Mouse (Mus musculus): ENCODE data around the gene Akap8l. TPM values are rescaled to one million over a fixed set of nuclear protein-coding genes. Genes with fewer than 3 reads are reported as not detected.
A peak's percentile ranks its signal among the peaks of the same experiment; 100 is the strongest.

Akap8l gene
- polyA plus RNA-seq, 1 experiment from 2014 or later: 145 TPM

DNA sequence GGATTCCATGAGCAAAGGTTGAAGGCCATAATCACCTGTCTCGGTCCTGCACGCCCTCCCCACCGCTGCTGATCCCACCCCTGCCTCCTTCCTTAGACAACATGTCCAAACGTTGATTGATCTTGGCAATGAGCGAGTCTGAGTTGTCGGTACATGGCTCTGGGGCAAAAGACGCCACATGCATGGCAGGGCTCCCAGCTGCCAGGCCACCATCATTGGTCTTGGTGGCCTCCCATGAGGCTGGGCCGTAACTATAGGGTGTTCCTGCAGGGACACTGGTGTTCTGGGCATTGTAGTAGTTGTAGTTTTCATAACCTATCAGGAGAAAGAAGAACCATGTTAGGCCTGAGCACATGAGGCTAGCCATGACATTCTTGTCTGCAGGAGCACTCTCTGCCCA lies 33.4 kb downstream of the Akap8l start:
- Histone ChIP-seq H3K4me2 (ENCODE audit: low read length) (no peak overlapping the region), H3K36me3 (ENCODE audit: control insufficient read depth, insufficient read depth, low read length) (peaks cover 36% of the 10 kb centered on the region), H3K9ac (ENCODE audit: low read depth, low read length) (no peak overlapping the region), H3K9me3 (ENCODE audit: control insufficient read depth, low read length) (no peaks in the 10 kb centered on the region), H3K4me1 (ENCODE audit: control insufficient read depth, insufficient read depth, low read depth, low read length) (peaks cover 9% of the 10 kb centered on the region), H3K27ac (ENCODE audit: low read depth, low read length) (no peak overlapping the region), H3K27me3 (replicated peaks; ENCODE audit: control insufficient read depth, insufficient read depth, low read length) (no peaks in the 10 kb centered on the region), H3K4me3 (ENCODE audit: low read length) (no peak overlapping the region)
- 93% methylated on average over 8 of the region's 8 CpGs for WGBS
- no peak for ATAC-seq

DNA sequence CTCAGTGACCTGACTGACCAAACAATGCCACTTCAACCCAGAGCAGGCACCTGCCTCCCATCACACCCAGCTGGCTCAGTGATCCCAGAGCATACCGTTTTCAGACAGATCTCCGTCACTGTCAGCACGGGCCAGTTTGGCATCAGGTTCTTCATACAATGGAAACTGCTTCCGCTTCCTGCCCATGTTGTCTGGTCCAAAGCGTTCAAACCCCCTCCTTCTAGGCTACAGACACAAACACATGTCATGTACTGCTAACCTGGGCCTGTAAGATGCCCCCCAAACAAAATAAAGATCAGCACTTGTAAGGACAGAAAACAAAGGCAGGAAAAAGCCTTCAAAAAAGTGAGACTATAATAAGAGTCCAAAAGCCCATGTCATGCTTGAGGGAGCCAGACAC lies 34.8 kb downstream of the Akap8l start:
- ATAC-seq: no peak
- no peak overlapping the region for H3K27ac ChIP-seq (ENCODE audit: low read depth, low read length)
- H3K36me3 ChIP-seq (ENCODE audit: control insufficient read depth, insufficient read depth, low read length): peaks cover 46% of the 10 kb centered on the region
- WGBS: 95% methylated on average over 5 of the region's 5 CpGs
- H3K9me3 ChIP-seq (ENCODE audit: control insufficient read depth, low read length): no peaks in the 10 kb centered on the region
- H3K4me1 ChIP-seq (ENCODE audit: control insufficient read depth, insufficient read depth, low read depth, low read length): peaks cover 6% of the 10 kb centered on the region
- no peak overlapping the region for H3K4me3 ChIP-seq (ENCODE audit: low read length)
- H3K9ac ChIP-seq (ENCODE audit: low read depth, low read length): no peak overlapping the region
- H3K27me3 ChIP-seq (replicated peaks; ENCODE audit: control insufficient read depth, insufficient read depth, low read length): no peaks in the 10 kb centered on the region
- H3K4me2 ChIP-seq (ENCODE audit: low read length): no peak overlapping the region

GRCm38 (mm10) chr17:32313892-32314291 lies 36.5 kb downstream of the Akap8l start:
- 88% methylated on average over 5 of the region's 5 CpGs for WGBS
- Histone ChIP-seq H3K4me1 (ENCODE audit: control insufficient read depth, insufficient read depth, low read depth, low read length) (peaks cover under 1% of the 10 kb centered on the region; the same call in 1 of the 2 replicates), H3K27me3 (replicated peaks; ENCODE audit: control insufficient read depth, insufficient read depth, low read length) (no peaks in the 10 kb centered on the region), H3K4me2 (ENCODE audit: low read length) (no peak overlapping the region), H3K4me3 (ENCODE audit: low read length) (no peak overlapping the region), H3K9me3 (ENCODE audit: control insufficient read depth, low read length) (no peaks in the 10 kb centered on the region), H3K9ac (ENCODE audit: low read depth, low read length) (no peak overlapping the region), H3K36me3 (ENCODE audit: control insufficient read depth, insufficient read depth, low read length) (peaks cover 62% of the 10 kb centered on the region), H3K27ac (ENCODE audit: low read depth, low read length) (no peak overlapping the region)
- ATAC-seq: no peak

- Histone ChIP-seq H3K36me3 (ENCODE audit: control insufficient read depth, insufficient read depth, low read length) (peaks cover 71% of the 10 kb centered on the region), H3K9me3 (ENCODE audit: control insufficient read depth, low read length) (no peaks in the 10 kb centered on the region), H3K4me1 (ENCODE audit: control insufficient read depth, insufficient read depth, low read depth, low read length) (no peaks in the 10 kb centered on the region), H3K9ac (ENCODE audit: low read depth, low read length) (no peak overlapping the region), H3K4me3 (ENCODE audit: low read length) (no peak overlapping the region), H3K27me3 (replicated peaks; ENCODE audit: control insufficient read depth, insufficient read depth, low read length) (no peaks in the 10 kb centered on the region), H3K4me2 (ENCODE audit: low read length) (no peak overlapping the region), H3K27ac (ENCODE audit: low read depth, low read length) (no peak overlapping the region)
- WGBS: 93% methylated on average over 8 of the region's 8 CpGs
- ATAC-seq: no peak
Measured at GRCm38 (mm10) chr17:32312801-32313200, 37.6 kb downstream of the Akap8l start.

DNA sequence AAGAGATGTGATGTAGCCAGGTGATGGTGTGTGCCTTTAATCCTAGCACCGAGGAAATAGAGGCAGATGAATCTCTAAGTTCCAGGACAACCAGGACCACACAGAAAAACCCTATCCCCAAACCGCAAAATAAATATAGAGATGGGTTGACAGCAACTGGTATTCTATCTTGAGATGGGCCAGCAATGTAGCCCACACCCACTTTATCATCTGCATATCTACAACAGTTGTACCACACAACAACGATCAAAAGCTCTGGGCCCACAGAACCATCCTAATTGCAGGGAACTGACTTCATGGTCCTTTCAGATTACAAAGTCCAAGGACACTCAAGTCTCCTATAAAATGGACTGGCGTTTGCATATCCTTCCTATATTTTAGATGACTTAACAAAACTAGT lies 42.4 kb downstream of the Akap8l start:
- Histone ChIP-seq H3K27ac (ENCODE audit: low read depth, low read length) (no peak overlapping the region), H3K9ac (ENCODE audit: low read depth, low read length) (no peak overlapping the region), H3K9me3 (ENCODE audit: control insufficient read depth, low read length) (no peaks in the 10 kb centered on the region), H3K27me3 (replicated peaks; ENCODE audit: control insufficient read depth, insufficient read depth, low read length) (no peaks in the 10 kb centered on the region), H3K4me3 (ENCODE audit: low read length) (no peak overlapping the region), H3K4me2 (ENCODE audit: low read length) (no peak overlapping the region), H3K4me1 (ENCODE audit: control insufficient read depth, insufficient read depth, low read depth, low read length) (no peaks in the 10 kb centered on the region), H3K36me3 (ENCODE audit: control insufficient read depth, insufficient read depth, low read length) (peaks cover 72% of the 10 kb centered on the region)
- WGBS: 94% methylated on average over 4 of the region's 4 CpGs
- no peak for ATAC-seq

DNA sequence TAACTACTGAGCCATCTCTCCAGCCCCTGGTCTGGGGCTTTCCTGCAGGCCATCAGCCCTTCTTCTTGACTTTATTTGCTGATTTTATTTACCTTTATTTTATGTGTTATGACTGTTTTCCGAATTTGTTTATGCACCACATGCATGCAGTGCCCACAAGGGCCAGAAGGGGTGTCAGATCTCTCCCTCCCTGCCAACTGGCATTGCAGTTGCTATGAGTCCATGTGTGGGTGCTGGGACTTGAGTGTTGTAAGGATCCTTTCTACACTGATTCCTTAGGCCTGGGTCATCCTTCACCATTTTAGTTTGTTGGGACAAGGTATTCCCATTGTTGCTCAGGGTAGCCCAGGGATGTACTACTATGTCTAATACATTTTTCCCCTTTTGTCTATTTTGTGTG lies 52.3 kb downstream of the Akap8l start:
- Histone ChIP-seq H3K36me3 (ENCODE audit: control insufficient read depth, insufficient read depth, low read length) (no peaks in the 10 kb centered on the region), H3K4me3 (ENCODE audit: low read length) (no peak overlapping the region), H3K4me2 (ENCODE audit: low read length) (no peak overlapping the region), H3K9me3 (ENCODE audit: control insufficient read depth, low read length) (no peaks in the 10 kb centered on the region), H3K27ac (ENCODE audit: low read depth, low read length) (no peak overlapping the region), H3K9ac (ENCODE audit: low read depth, low read length) (no peak overlapping the region), H3K27me3 (replicated peaks; ENCODE audit: control insufficient read depth, insufficient read depth, low read length) (no peaks in the 10 kb centered on the region), H3K4me1 (ENCODE audit: control insufficient read depth, insufficient read depth, low read depth, low read length) (no peaks in the 10 kb centered on the region)
- 86% methylated on average over 1 of the region's 1 CpGs for WGBS
- no peak for ATAC-seq

DNA sequence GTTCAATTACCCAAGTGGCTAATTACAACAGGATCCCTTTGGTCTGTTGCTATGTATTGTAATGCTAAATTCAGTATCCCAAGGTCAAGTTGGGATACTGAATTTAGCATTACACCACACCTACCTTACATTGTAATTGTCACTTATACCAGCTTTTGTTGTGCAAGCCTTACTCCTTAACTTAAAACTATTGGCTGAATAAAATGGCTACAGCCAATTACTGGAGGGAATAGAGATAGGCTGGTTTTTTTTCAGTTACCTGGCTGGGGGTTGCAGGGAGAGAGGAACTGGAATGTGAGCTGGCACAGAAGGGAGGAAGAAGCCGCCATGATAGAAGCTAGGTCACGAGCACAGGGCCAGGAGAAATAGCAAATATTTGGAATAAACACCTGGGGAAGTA lies 54.5 kb downstream of the Akap8l start:
- Histone ChIP-seq H3K27ac (ENCODE audit: low read depth, low read length) (no peak overlapping the region), H3K4me1 (ENCODE audit: control insufficient read depth, insufficient read depth, low read depth, low read length) (no peaks in the 10 kb centered on the region), H3K9me3 (ENCODE audit: control insufficient read depth, low read length) (no peaks in the 10 kb centered on the region), H3K4me3 (ENCODE audit: low read length) (no peak overlapping the region), H3K36me3 (ENCODE audit: control insufficient read depth, insufficient read depth, low read length) (no peaks in the 10 kb centered on the region), H3K9ac (ENCODE audit: low read depth, low read length) (no peak overlapping the region), H3K27me3 (replicated peaks; ENCODE audit: control insufficient read depth, insufficient read depth, low read length) (no peaks in the 10 kb centered on the region), H3K4me2 (ENCODE audit: low read length) (no peak overlapping the region)
- ATAC-seq: no peak
- 81% methylated on average over 2 of the region's 2 CpGs for WGBS

DNA sequence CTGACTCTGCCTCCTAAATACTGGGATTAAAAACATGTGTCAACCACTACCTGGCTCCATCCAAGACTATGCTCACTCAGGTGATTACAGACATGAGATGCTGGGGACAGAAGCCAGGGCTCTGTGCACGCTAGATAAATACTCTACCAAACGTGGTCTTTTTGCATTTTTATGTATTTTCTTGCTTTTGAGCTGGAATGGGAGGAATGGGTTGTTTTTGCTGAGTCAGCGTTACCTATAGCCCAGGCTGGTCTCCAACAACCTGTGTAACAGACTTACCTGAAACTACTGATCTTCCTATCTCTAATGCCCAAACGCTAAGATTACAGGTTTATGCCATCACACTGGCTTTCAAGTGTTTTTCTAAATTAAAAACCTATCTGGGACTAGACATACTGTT lies 55.2 kb downstream of the Akap8l start:
- Histone ChIP-seq H3K9me3 (ENCODE audit: control insufficient read depth, low read length) (no peaks in the 10 kb centered on the region), H3K4me2 (ENCODE audit: low read length) (no peak overlapping the region), H3K4me3 (ENCODE audit: low read length) (no peak overlapping the region), H3K36me3 (ENCODE audit: control insufficient read depth, insufficient read depth, low read length) (no peaks in the 10 kb centered on the region), H3K4me1 (ENCODE audit: control insufficient read depth, insufficient read depth, low read depth, low read length) (no peaks in the 10 kb centered on the region), H3K27ac (ENCODE audit: low read depth, low read length) (no peak overlapping the region), H3K27me3 (replicated peaks; ENCODE audit: control insufficient read depth, insufficient read depth, low read length) (no peaks in the 10 kb centered on the region), H3K9ac (ENCODE audit: low read depth, low read length) (no peak overlapping the region)
- ATAC-seq: no peak
- 87% methylated on average over 4 of the region's 4 CpGs for WGBS

GRCm38 (mm10) chr17:32285138-32285670 lies 65.2 kb downstream of the Akap8l start:
- H3K4me3 ChIP-seq (ENCODE audit: low read length): peak overlapping the region; percentile 60
- peak overlapping the region; percentile 77 for H3K4me2 ChIP-seq (ENCODE audit: low read length)
- H3K4me1 ChIP-seq (ENCODE audit: control insufficient read depth, insufficient read depth, low read depth, low read length): peaks cover 24% of the 10 kb centered on the region
- no peaks in the 10 kb centered on the region for H3K27me3 ChIP-seq (replicated peaks; ENCODE audit: control insufficient read depth, insufficient read depth, low read length)
- WGBS: 49% methylated on average over 6 of the region's 6 CpGs
- no peaks in the 10 kb centered on the region for H3K9me3 ChIP-seq (ENCODE audit: control insufficient read depth, low read length)
- H3K9ac ChIP-seq (ENCODE audit: low read depth, low read length): peak overlapping the region; percentile 98
- peak overlapping the region; percentile 100 for H3K27ac ChIP-seq (ENCODE audit: low read depth, low read length)
- ATAC-seq: no peak
- no peaks in the 10 kb centered on the region for H3K36me3 ChIP-seq (ENCODE audit: control insufficient read depth, insufficient read depth, low read length)
